Mouse (Mus musculus) CH12.LX (cell line): ENCODE data around the gene Vmn1r160.
"Not testable (repeated sequence)": the region's sequence is repeated elsewhere in the genome, so short reads cannot be mapped to it uniquely, and the experiment has no call there.

Source experiments
- CHD1 ChIP-seq: IDR thresholded peaks from 2 replicates; pipeline ENCODE4 v1.6.1; 2012; ENCODE audit warnings: low read depth, low read length, improper control_type of control experiment, inconsistent platforms
- CTCF ChIP-seq, 2 experiments: IDR thresholded peaks in 1 of 2; conservative IDR thresholded peaks in 1 of 2; 2 replicates each; pipeline ENCODE4 v1.5.1; 2011 to 2012; ENCODE audit warnings: low read depth in 2 of 2, low read length in 2 of 2, improper control_type of control experiment in 1 of 2, inconsistent platforms in 1 of 2, mild to moderate bottlenecking in 1 of 2, moderate library complexity in 1 of 2
- E2F4 ChIP-seq: IDR thresholded peaks from 2 replicates; pipeline ENCODE4 v1.6.1; 2011; ENCODE audit warnings: low read depth, low read length, improper control_type of control experiment; ENCODE audit not compliant: insufficient replicate concordance
- EP300 ChIP-seq: IDR thresholded peaks from 2 replicates; pipeline ENCODE4 v1.6.1; 2011; ENCODE audit warnings: low read length, improper control_type of control experiment
- GABPA ChIP-seq: IDR thresholded peaks from 2 replicates; pipeline ENCODE4 v1.6.1; 2012; ENCODE audit warnings: low read depth, low read length, improper control_type of control experiment, inconsistent platforms; ENCODE audit not compliant: insufficient replicate concordance
- JUND ChIP-seq: conservative IDR thresholded peaks from 2 replicates; pipeline ENCODE4 v1.6.1; 2011; ENCODE audit warnings: low read depth, low read length, improper control_type of control experiment
- MAFK ChIP-seq: IDR thresholded peaks from 2 replicates; pipeline ENCODE4 v1.6.1; 2011; ENCODE audit warnings: low read length, improper control_type of control experiment; ENCODE audit not compliant: insufficient replicate concordance
- MAX ChIP-seq: IDR thresholded peaks from 2 replicates; pipeline ENCODE4 v1.6.1; 2011; ENCODE audit warnings: low read length, improper control_type of control experiment
- POLR2A ChIP-seq: IDR thresholded peaks from 2 replicates; pipeline ENCODE4 v1.6.1; 2011; ENCODE audit warnings: low read depth, mild to moderate bottlenecking, improper control_type of control experiment, low read length
- TBP ChIP-seq: conservative IDR thresholded peaks from 2 replicates; pipeline ENCODE4 v1.6.1; 2011; ENCODE audit warnings: low read depth, low read length, improper control_type of control experiment
- UBTF ChIP-seq: IDR thresholded peaks from 2 replicates; pipeline ENCODE4 v1.6.1; 2012; ENCODE audit warnings: low read depth, mild to moderate bottlenecking, inconsistent platforms, low read length, improper control_type of control experiment, moderate library complexity
- USF1 ChIP-seq: IDR thresholded peaks from 2 replicates; pipeline ENCODE4 v1.6.1; 2014; ENCODE audit warnings: low read depth, mild to moderate bottlenecking, inconsistent platforms, low read length, improper control_type of control experiment
- ZKSCAN1 ChIP-seq: IDR thresholded peaks from 2 replicates; pipeline ENCODE4 v1.6.1; 2012; ENCODE audit warnings: low read depth, inconsistent platforms, low read length, improper control_type of control experiment, borderline replicate concordance
- ZNF384 ChIP-seq: IDR thresholded peaks from 2 replicates; pipeline ENCODE4 v1.6.1; 2012; ENCODE audit warnings: low read depth, low read length, improper control_type of control experiment, inconsistent platforms

DNA sequence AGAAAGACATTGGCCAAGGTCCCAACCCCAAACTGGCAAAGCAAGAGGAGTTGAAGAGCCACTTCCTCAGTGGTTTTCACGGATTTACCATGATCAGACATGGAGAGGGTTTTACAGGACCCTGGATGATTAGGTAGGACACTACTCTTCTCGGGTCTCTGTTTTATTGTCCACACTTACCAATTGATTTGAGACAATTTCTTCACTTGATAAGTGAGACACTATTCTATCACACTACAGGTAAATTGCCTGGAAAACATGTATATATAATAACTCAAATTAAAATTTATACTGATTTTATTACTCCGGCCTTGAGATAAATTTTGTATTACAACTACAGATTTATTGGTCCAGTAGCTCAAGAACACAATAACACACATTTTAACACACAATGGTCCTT, 27.5 kb upstream of the Vmn1r160 start, which contains the start of gene Vmn1r159:
- not testable (repeated sequence) for TF ChIP-seq MAX; POLR2A; JUND; ZNF384; TBP; UBTF; CTCF (conservative IDR thresholded peaks at IDR 0.05 in 1 of 2, IDR thresholded peaks at IDR 0.05 in 1 of 2; ENCODE audit: low read depth in 2 of 2, low read length in 2 of 2); CHD1; USF1; E2F4; MAFK; GABPA; ZKSCAN1; EP300
